Mouse (Mus musculus) adrenal gland, adult 8-10 months (tissue): Measurements from ENCODE around the gene Kdm4b. TPM values are rescaled to one million over a fixed set of nuclear protein-coding genes. Genes with fewer than 3 reads are reported as not detected.

Experiments
- DNase-seq: peaks from one replicate; pipeline ENCODE4 v3.0.0; 2022
- total RNA-seq, 4 experiments: library from RNA; stranded (reverse); gene quantifications; 2 replicates each; pipeline ENCODE4 v1.2.4; 2022

The Kdm4b gene
- total RNA-seq, result 10 to 100 TPM; 36.7 to 54.1 (median 47.4) TPM

GRCm38 (mm10) chr17:56325450-56326152 is at the start of gene Kdm4b:
Gene Kdm4b, plus strand, starts transcription at chr17:56326062.
- DNase-seq, result peak; percentile 100

DNA sequence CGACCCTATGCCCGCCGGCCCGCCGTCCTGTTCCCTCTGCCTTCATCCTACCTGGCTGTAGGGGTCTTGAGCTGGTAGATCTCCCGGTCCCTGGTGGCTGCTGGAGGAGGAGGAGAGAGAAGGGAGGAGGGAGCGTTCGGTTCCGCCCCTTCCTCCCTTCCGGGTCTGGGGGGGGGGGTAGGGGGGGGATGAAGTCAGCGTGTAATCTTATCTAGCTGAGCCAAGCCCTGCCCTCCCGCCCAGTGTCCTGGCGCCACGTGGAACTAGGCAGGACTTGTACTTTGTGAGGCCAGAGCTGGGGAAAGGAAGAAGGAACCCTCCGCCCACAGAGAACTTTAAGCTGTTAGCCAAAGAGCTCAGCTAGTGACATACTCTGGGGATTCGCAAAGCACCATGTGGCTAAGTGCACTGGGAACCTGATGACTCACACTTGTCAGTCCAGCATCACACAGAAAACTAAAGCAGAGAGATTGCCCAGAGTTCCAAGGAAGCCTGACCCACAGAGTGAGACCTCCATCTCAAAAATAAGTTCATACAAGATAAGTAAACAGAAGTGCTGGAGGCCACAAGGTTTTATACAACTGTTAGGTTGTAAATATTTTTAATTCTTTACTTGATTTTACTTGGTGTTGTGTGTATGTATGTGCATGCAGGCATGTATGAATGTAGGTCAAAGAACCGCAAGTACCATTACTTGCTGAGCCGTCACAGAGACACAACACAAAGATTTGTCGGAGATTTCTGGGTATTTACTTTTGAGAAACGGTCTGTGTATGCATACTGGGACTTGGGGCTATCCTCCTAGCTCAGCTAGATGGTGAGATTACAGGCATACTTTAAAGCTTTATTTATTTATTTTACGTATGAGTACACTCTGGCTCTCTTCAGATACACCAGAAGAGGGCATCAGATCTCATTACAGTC is 49.0 kb upstream of the Kdm4b start, which contains the start of gene Ticam1:
Gene Ticam1 (minus strand): TSS at position 144 of the 924 bp plus-strand sequence.
- peak; percentile 95 for DNase-seq

GRCm38 (mm10) chr17:56277567-56277893 is 48.3 kb upstream of the Kdm4b start:
- no peak for DNase-seq

- no peak for DNase-seq
These were observed 47.5 kb upstream of the Kdm4b start for GRCm38 (mm10) chr17:56278340-56278739.

DNA sequence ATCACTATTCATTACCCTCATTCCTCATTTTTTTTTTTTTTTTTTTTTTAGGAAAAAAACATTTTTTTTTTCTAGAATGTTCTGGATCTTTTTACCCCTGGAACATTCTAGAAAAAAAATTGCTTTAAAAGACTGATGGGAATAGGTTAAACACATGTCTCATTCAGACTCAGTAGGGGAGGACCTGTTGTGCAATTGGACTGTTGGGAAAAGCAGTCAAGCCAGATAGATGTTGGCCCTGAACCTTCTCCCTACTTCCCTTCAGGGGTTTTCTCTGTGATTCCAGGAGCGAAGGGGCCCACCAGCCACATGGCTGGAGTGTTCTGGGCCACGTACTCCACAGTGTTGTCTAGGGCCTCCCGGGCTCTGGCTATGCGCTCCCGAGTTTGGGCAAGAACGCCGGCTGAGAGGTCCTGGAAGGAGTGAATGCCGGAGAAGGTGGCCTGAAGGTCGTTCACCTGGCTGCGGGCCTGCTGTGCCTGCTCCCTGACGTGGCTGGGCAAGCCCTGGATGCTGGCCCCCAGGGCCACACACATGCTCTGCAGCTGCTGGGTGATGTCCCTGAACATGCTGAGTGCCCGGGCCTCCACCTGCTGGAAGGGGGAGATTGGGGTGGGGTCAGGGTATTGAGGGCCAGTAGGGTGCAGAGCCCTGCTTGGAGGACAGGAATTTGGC is 46.2 kb upstream of the Kdm4b start:
- no peak for DNase-seq

- no peak for DNase-seq
These were observed 44.7 kb upstream of the Kdm4b start for GRCm38 (mm10) chr17:56281193-56281592.

DNA sequence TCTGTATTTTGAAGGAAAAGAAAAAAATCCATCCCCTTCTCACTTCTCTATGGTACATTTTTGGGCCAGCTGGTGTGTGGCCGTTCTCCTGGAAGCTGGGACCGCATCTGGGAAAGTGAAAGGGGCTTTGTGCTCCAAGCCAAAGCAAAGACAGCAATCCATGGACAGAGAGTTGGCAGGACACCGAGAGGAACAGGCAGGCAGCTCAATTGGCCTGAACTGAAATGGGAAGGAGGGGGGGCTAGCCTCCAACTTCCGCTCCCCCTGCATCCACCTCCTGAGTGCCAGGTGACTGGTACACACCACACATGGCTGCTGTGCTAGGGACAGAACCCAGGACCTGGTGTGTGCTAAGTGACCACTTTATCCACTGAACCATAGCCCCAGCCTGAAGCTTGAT is 43.1 kb upstream of the Kdm4b start:
- DNase-seq, result no peak

DNA sequence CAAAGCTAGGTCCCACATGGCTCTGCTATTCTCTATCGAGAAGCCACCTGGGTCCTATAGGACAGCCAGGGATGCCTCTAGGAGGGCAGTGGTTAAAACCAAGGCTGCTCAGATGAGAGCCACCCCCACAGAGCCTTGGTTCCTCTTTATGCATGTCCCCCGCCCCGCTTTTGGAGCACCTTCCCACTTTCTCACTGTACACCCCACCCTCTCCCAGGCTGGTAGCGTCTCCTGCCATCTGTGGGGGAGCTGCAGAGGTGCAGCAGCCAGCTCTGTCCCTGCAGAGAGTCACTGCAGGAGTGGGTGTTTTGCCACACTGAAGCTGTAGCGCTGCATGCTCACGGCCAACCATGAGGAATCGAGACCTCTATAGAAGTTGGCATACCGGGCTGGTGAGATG is 42.5 kb upstream of the Kdm4b start:
- no peak for DNase-seq

GRCm38 (mm10) chr17:56285995-56286394 is 39.9 kb upstream of the Kdm4b start:
- no peak for DNase-seq

DNA sequence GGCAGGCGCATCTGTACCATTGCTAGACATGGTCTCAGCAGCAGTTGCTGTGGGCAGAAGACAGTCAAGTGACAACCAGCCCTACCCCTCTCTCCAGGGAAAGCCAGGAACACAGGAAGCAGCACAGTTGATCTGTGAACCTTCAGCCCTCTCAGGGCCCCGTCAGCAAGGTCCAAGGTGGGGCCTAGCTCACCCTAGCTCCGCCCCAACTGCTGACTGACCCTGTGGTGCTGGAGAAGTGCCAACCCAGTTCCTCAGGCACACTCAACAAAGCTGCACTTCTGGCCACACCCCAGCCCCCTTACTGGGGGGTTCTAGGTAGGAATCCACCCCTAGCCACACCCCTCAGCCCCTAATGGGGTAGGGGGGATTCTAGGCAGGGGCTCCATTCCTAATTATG is 38.0 kb upstream of the Kdm4b start:
- DNase-seq, result peak; percentile 73

DNA sequence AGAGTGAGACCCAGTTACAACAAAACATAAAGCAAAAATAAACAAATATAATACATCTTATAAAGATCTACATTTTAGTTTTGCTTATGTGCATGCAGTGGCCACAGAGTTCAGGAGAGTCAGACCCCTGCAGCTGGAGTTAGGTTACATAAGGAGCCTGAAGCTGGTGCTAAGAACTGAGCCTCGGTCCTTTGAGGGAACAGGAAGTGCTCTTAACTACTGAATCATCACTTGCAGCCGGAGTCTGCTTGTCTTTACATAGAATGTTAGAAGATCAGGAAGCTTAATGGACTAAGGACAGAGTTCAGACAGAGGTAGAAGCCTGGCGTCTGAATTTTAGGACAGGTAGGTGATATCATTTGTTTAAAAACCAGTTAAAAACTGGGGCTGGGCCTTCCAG is 37.0 kb upstream of the Kdm4b start:
- DNase-seq, result no peak

DNA sequence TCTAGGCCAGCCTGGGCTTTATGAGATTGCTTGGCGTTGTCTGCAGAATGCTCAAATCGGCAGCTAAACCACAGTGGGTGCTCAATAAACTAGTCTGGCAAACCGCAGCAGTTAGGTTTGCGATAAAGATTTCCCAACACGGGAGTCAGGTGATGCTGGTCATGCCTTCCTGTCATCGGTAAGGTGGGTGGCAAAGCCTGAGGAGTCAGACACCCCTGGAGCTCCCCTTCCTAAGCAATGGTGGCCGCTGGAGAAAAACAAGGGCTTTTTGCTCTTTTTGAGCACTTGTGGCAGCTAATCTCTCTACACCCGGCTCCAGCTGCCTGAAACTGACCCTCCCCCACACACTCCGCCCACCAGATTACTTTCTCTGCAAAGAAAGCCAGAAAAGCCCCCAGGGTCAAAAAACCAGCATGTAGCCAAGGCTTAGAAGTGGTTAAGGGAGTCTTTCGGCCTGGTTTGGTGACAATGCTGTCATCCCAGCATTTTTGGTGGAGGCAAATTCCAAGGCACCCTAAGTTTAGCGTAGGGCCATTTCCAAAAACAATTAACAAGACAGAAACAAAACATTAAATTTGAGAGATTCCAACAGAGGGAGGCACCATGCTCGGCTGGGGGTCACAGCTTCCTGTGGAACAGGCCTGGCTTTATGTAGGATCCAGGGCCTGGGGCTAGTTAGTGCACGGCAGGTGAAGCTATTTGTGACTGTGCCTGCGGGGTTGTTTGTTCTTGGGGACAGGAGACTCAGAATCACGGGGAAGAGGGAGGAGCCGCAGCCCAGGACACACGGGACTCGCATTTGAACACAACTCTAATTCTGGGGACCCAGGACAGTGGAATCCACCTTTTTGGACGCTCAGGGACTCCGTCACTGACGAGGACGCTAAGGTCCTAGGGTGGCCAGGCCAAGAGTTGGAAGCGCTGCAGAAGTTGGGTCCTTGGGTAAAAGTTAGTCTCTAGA is 36.2 kb upstream of the Kdm4b start:
- peak; percentile 63 for DNase-seq

- DNase-seq, result peak; percentile 96
These were observed 35.3 kb upstream of the Kdm4b start for GRCm38 (mm10) chr17:56290388-56291170.

- peak; percentile 94 for DNase-seq
These were observed 34.7 kb upstream of the Kdm4b start for GRCm38 (mm10) chr17:56291171-56291511.

- DNase-seq, result no peak
These were observed 33.9 kb upstream of the Kdm4b start for GRCm38 (mm10) chr17:56291826-56292475.

DNA sequence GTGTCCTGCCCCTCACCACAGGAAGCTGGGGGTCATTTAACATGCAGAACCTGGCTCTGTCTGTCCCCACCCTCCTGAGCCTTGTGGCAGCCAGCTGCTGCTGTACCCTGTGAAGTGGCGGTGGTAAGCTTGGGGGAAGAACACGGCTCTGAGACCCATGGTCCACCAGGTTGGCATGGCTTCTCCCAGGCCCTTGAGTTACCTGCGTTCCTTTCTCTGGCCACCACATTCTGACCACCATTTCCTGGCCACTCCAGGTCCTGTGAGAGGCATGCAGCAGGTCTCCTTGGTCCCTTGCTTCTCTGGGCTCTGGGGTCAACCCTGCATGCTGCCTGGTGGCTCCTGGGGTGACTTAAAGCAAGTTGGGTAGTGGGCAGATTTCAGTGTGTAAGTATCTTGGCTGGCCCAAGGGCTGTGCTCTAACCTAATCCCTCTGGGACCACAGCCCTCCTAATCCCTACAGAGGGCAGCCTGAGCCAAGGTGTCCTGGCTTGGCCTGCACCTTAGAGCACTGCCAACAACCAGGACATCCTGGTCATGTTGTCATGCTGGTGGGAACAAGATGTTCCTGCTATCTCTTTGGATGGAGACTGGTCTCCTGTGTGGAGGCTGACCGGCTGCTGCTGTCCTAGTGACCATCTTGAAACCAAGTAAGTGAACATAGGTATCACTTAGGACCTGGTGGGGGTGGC is 33.2 kb upstream of the Kdm4b start, which contains the start of gene Plin3:
Gene Plin3 (minus strand): TSS at position 343 of the 692 bp plus-strand sequence.
- DNase-seq, result no peak

- DNase-seq, result no peak
These were observed 32.6 kb upstream of the Kdm4b start for GRCm38 (mm10) chr17:56293291-56293690.

GRCm38 (mm10) chr17:56294241-56294640 is 31.6 kb upstream of the Kdm4b start:
- no peak for DNase-seq

DNA sequence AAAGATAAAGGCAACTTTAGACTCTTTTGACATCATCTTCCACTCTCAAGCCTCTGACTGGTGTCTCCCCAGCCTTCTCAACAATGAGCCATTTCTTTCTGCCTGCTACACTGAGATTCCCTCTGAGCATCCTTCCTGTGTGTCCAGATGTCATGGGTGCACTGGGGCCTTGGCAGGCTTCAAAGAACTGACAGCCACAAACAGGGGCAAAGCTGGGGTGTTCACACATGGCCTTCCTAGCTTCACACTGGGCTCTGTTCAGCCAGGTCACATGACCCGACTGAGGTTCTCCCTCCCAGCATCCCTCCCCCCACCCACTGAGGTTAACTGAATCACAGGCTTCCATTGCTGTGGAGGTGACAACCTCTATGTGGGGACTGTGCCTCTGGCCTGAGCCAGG is 29.7 kb upstream of the Kdm4b start:
- DNase-seq, result no peak

GRCm38 (mm10) chr17:56298238-56298637 is 27.6 kb upstream of the Kdm4b start:
- DNase-seq, result no peak
